Mouse (Mus musculus) small intestine, adult 2 months (tissue): Measurements from ENCODE around the gene Slc41a3.

ENCODE experiments used
- CTCF ChIP-seq: fragments of 200-500 bp; IDR thresholded peaks from 2 replicates; pipeline ENCODE4 v1.5.1; 2012; ENCODE audit warnings: low read depth, mild to moderate bottlenecking, control low read depth, inconsistent platforms, low read length, moderate library complexity, mixed read lengths; ENCODE audit not compliant: insufficient replicate concordance, insufficient read length; ENCODE audit errors: extremely low read depth
- POLR2A ChIP-seq: fragments of 200-500 bp; IDR thresholded peaks from 2 replicates; pipeline ENCODE4 v1.6.1; 2012; ENCODE audit warnings: low read depth, mild to moderate bottlenecking, control low read depth, inconsistent platforms, low read length, moderate library complexity

DNA sequence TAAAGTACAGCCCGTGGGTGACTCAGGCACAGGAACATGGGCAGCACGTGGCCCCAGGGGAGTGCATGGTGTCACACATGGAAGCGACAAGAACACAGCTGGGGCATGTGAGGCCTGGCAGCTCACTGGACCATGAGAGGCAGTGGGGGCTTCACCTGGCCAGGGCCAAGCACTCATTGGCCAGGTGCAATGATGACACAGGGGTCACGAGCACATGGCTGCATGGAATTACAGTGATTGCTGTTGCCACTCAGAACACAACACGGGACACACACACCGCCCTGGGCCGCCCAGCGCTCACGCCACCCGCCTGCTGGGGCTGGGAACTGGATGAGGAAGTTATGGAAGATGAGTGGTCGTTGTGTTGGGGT, 56.5 kb downstream of the Slc41a3 start:
- no peak for TF ChIP-seq POLR2A
- TF ChIP-seq CTCF, result no peak
